Mouse (Mus musculus) splenic B cell, adult 2 months (primary cell): ENCODE measurements around the gene Comtd1.

Source experiments
- DNase-seq: peaks from one replicate; pipeline ENCODE4 v3.0.0-alpha.2; 2011; ENCODE audit warnings: low read depth, low spot score
- H3K27me3 ChIP-seq: 2 replicates; pipeline ENCODE4 v1.6.1; 2012; ENCODE audit warnings: mild to moderate bottlenecking, low read length, moderate library complexity, mixed read lengths; ENCODE audit not compliant: control insufficient read depth, poor library complexity, insufficient read depth, severe bottlenecking
- H3K36me3 ChIP-seq: 2 replicates; pipeline ENCODE4 v1.6.1; 2012; ENCODE audit warnings: mild to moderate bottlenecking, low read length, moderate library complexity, mixed read lengths; ENCODE audit not compliant: control insufficient read depth, poor library complexity, insufficient read depth, severe bottlenecking

Comtd1 gene

DNA sequence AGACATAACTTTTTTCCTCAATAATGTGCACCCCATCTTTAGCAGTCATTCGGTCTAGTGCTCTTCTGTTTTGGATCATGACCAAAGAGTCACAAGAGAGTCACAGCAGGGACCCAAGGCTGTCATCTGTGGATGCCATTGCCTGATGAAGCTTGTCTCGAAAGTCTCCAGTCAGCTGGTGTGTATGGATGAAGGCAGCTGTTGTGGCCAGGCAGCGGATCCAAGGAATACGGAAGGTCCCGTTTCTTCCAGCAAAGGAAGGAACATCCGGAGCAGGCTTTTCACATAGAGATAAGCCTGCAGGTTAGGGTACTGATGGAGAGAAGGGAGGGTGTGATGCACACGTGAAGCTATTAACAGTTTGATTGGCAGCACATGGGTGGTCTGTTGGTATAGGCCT is 47.2 kb downstream of the Comtd1 start:
- DNase-seq = no peak
- 0 out of 2 replicates have a peak, but pooled peaks cover 2% of the 10 kb centered on the region for H3K36me3 ChIP-seq
- H3K27me3 ChIP-seq = no peaks in the 10 kb centered on the region

- no peak for DNase-seq
- H3K27me3 ChIP-seq = no peaks in the 10 kb centered on the region
These were observed 48.1 kb downstream of the Comtd1 start for GRCm38 (mm10) chr14:21800641-21801040.

More at GRCm38 (mm10) chr14:21800641-21801040, 48.1 kb downstream of the Comtd1 start:
- 0 out of 2 replicates have a peak, but pooled peaks cover 2% of the 10 kb centered on the region for H3K36me3 ChIP-seq
